Mouse (Mus musculus) adrenal gland, adult 8-10 months (tissue): ENCODE measurements around the gene Hmgcr. TPM values are rescaled to one million over a fixed set of nuclear protein-coding genes. Genes with fewer than 3 reads are reported as not detected.
"Not testable (repeated sequence)": the region's sequence is repeated elsewhere in the genome, so short reads cannot be mapped to it uniquely, and the experiment has no call there.

Source experiments
- DNase-seq: peaks from one replicate; pipeline ENCODE4 v3.0.0; 2022
- total RNA-seq, 4 experiments: library from RNA; stranded (reverse); gene quantifications; 2 replicates each; pipeline ENCODE4 v1.2.4; 2022

The Hmgcr gene
- total RNA-seq, 4 experiments from 2014 or later: 38.3 to 158 (median 100) TPM

- no peak for DNase-seq
These were observed 724 bp downstream of the Hmgcr start for GRCm38 (mm10) chr13:96670019-96670405.

DNA sequence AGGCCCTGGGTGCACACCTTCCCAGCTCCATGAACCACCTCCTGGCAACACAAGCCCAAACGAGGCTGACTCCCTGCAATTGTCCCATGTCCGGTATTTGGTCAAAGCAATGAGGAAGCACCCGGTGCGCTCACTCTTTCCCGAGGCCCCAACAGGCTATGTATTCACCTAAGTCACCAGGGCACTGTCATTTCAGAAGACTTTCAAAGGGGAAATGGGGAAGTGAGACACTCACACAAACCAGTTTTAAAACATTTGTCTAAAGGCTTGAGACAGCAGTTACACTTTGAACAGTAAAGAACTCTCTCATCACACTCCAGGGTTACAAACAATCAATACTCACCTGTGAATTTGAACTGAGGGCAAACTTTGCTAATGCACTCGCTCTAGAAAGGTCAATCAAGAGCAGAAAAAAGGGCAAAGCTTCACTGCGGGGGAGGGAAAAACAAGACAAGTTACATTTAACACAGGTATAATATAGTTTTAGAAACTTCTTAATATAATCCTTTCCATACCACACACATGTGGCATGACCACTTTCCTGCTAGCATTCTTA is 6.2 kb downstream of the Hmgcr start:
- DNase-seq: no peak

GRCm38 (mm10) chr13:96663120-96663519 is 7.6 kb downstream of the Hmgcr start:
- DNase-seq: not testable (repeated sequence)

GRCm38 (mm10) chr13:96660095-96660860 is 10.5 kb downstream of the Hmgcr start:
- no peak for DNase-seq

DNA sequence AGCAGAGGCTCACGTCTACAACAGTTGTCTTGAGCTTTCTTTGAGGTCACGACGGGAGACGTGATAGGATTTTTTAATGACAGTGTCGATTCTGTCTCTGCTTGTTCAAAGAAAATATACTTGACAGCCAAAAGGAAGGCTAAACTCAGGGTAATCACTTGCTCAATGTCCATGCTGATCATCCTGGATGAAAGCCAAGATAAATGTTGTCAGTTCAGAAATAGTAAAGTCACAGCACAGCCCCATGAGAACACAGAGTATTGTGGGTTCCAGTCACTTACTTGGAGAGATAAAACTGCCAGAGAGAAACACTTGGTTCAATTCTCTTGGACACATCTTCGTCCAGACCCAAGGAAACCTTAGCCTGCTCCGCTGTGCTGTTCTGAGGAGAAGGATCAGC is 11.8 kb downstream of the Hmgcr start:
- no peak for DNase-seq

- no peak for DNase-seq
These were observed 14.1 kb downstream of the Hmgcr start for GRCm38 (mm10) chr13:96656673-96657072.

GRCm38 (mm10) chr13:96653041-96653440 is 17.7 kb downstream of the Hmgcr start:
- DNase-seq: no peak

DNA sequence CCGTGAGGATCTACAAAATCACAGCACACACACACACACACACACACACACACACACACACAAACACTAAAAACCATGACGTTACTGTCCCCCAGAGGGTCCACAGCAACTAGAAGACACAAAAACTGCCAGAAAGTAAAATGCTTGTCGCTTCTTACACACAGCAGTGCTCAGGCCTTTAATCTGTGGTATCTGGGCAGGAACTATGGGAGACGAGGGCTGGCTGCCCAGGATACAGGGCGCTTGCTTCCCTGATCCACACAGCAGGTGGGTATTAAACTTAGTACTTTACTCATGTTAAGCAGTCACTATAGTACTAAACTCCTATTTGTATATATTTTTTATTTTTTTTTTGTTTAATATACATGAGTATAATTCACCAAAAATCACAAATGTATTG is 24.9 kb downstream of the Hmgcr start:
- no peak for DNase-seq

DNA sequence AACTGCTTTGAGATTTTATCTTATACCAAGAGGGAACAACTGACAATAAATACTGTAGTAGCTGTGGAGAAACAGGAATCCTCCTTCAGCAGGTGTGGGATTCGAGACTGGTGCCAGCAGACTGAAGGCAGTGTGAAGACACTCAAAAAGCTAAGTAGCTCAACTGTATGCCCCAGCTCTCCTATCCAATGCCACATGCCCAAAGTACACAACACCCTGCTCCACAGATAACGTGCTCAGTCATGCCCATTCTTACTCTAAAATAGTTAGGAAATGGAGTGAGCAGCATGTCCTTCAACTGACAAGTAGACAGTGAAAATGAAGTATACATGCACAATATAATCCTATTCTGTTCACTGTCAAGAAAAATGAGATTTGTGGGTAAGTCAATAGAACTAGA is 26.6 kb downstream of the Hmgcr start:
- no peak for DNase-seq

GRCm38 (mm10) chr13:96630396-96630795 is 40.3 kb downstream of the Hmgcr start:
- no peak for DNase-seq

DNA sequence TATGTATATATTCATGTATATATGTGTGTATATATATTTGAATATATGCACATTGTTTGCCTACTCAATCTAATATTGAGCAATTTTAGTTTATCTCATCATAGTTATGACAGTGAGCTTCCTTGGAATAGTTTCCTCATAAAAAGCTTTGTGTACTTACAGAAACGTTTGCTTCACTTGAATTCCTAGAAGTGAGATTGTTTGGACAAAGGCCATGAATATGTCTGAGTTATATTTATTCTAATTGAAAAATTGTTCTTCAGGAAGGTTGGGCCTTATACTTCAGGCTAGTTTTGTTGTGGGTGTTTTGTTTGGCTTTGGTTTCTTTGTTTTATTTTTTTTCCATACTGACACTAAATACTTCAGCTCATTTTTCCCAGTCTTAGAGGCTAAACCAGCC is 49.8 kb downstream of the Hmgcr start:
- no peak for DNase-seq

GRCm38 (mm10) chr13:96614615-96615014 is 56.1 kb downstream of the Hmgcr start:
- no peak for DNase-seq

DNA sequence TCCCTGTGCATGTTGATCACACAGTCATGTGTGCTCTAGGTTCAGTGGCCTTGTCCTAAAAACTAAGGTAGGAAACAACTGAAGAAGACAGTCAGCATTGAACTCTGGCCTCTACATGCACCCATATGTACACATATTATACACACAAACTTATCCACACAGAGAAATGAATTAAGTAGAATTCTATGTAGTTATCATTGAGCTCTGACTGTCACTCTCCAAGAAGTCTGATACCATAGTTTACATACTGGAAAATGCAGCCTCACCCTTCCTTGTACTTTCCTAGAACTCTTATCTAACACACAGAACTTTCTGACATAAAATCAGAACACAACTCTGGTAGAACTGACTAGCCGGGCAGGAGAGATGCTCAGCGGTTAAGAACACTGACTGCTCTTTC is 66.5 kb downstream of the Hmgcr start:
- no peak for DNase-seq

- peak; percentile 19 for DNase-seq
These were observed 71.6 kb downstream of the Hmgcr start for GRCm38 (mm10) chr13:96599182-96599581.

Other genes with a start within 250 kb of the Hmgcr start
- gene Ankdd1b, start 199.7 kb downstream of the Hmgcr start, total RNA-seq: 1 to 10 TPM in 2 of 4 experiments, under 1 TPM in 2; 0.62 to 1.2 (median 0.86) TPM
- not detected for gene Gm17622, start 180.2 kb downstream of the Hmgcr start, total RNA-seq
- gene Polk, start 128.4 kb downstream of the Hmgcr start, total RNA-seq: 10 to 100 TPM; 29.1 to 52.6 (median 34.3) TPM
- 100 to 1,000 TPM in 2 of 4 experiments, 10 to 100 TPM in 2; 91.6 to 134 (median 104) TPM for gene Col4a3bp, start 128.3 kb downstream of the Hmgcr start, total RNA-seq
- under 1 TPM in 1 of 4 experiments, not detected in 3; 0.12 TPM for gene Ankrd31, start 77.3 kb upstream of the Hmgcr start, total RNA-seq